In genomic region chr2:154677651-154678139, GRCm38 (mm10) we compare ENCODE assay signal across 8 mouse cellular contexts. TPM values are rescaled to one million over a fixed set of nuclear protein-coding genes. Genes with fewer than 3 reads are reported as not detected.
A peak's percentile ranks its signal among the peaks of the same experiment; 100 is the strongest.
DNase-seq lines count a peak whose midpoint lies in the region; ATAC-seq and TF ChIP-seq lines count a peak whose summit lies in the region.

No protein-coding gene starts in this region.

- TF ChIP-seq POLR2A in spleen, adult 2 months (IDR thresholded peaks at IDR 0.05; ENCODE audit: low read depth, low read length) = no peak

- no peaks in the 10 kb centered on the region for H3K27me3 ChIP-seq in spleen, adult 2 months (ENCODE audit: control insufficient read depth, insufficient read depth, low read length)
- H3K27me3 ChIP-seq in forebrain, embryonic 10.5 days (ENCODE audit: poor library complexity, severe bottlenecking) = no peaks in the 10 kb centered on the region
- H3K27me3 ChIP-seq in lung, embryonic 16.5 days (ENCODE audit: control insufficient read depth, insufficient read depth, low read depth, low read length) = no peaks in the 10 kb centered on the region

- no peak for TF ChIP-seq CTCF in spleen, adult 2 months (IDR thresholded peaks at IDR 0.05; ENCODE audit: extremely low read depth, insufficient read depth, insufficient read length, insufficient replicate concordance)

- intact Hi-C loops in heart, postnatal 10 days (cut with DNase I) = no loop called here

- 86% methylated on average over 10 of the region's 10 CpGs for WGBS in spleen, adult 2 months
- WGBS in forebrain, embryonic 10.5 days = 25% methylated on average over 10 of the region's 10 CpGs
- WGBS in lung, embryonic 16.5 days = 6% methylated on average over 10 of the region's 10 CpGs

- DNase-seq in spleen, adult 2 months (ENCODE audit: low read depth in 1 of 2, low spot score in 2 of 2) = no peak
- DNase-seq in spleen, postnatal 10 days (ENCODE audit: low spot score in 2 of 2) = no peak
- peak; percentile 79 for DNase-seq in forebrain, embryonic 10.5 days (ENCODE audit: extremely low spot score, low spot score)
- DNase-seq in heart, postnatal 10 days = peak; percentile 77 to 80
- DNase-seq in layer of hippocampus, adult 8-10 months (ENCODE audit: low spot score in 2 of 2) = peak; percentile 69 to 74
- DNase-seq in retina, postnatal 1 day = peak; percentile 97
- DNase-seq in adipocyte (ENCODE audit: low spot score) = no peak

- ATAC-seq in lung, embryonic 16.5 days (ENCODE audit: low read depth) = peak; percentile 91

- no peak overlapping the region for H3K4me3 ChIP-seq in spleen, adult 2 months (ENCODE audit: extremely low read depth, insufficient read depth, insufficient read length)
- H3K4me3 ChIP-seq in forebrain, embryonic 10.5 days = peak overlapping the region; percentile 40
- H3K4me3 ChIP-seq in lung, embryonic 16.5 days (ENCODE audit: low read length) = peak overlapping the region; percentile 23

- H3K9ac ChIP-seq in lung, embryonic 16.5 days (ENCODE audit: low read length) = peak overlapping the region; percentile 56

- peak overlapping the region; percentile 50 for H3K4me2 ChIP-seq in lung, embryonic 16.5 days (ENCODE audit: low read depth, low read length)

- peaks cover 2% of the 10 kb centered on the region; the same call in 1 of the 2 replicates for H3K4me1 ChIP-seq in spleen, adult 2 months (ENCODE audit: control insufficient read depth, insufficient read depth, insufficient read length)
- H3K4me1 ChIP-seq in forebrain, embryonic 10.5 days = peaks cover 52% of the 10 kb centered on the region
- peaks cover 27% of the 10 kb centered on the region for H3K4me1 ChIP-seq in lung, embryonic 16.5 days (replicated peaks; ENCODE audit: control insufficient read depth, insufficient read depth, low read length)

- peaks cover 4% of the 10 kb centered on the region; the same call in 1 of the 2 replicates for H3K36me3 ChIP-seq in spleen, adult 2 months (ENCODE audit: control insufficient read depth, insufficient read depth, low read length)
- peaks cover 24% of the 10 kb centered on the region for H3K36me3 ChIP-seq in forebrain, embryonic 10.5 days (replicated peaks)
- H3K36me3 ChIP-seq in lung, embryonic 16.5 days (ENCODE audit: control insufficient read depth, insufficient read depth, low read length) = no peaks in the 10 kb centered on the region; the same call in 1 of the 2 replicates

- H3K9me3 ChIP-seq in forebrain, embryonic 10.5 days = no peaks in the 10 kb centered on the region
- H3K9me3 ChIP-seq in lung, embryonic 16.5 days (ENCODE audit: control insufficient read depth, low read length) = no peaks in the 10 kb centered on the region

- H3K27ac ChIP-seq in spleen, adult 2 months (ENCODE audit: insufficient read depth, low read length) = peak overlapping the region; percentile 62
- peak overlapping the region; percentile 88 for H3K27ac ChIP-seq in forebrain, embryonic 10.5 days
- H3K27ac ChIP-seq in lung, embryonic 16.5 days (ENCODE audit: low read length) = peak overlapping the region; percentile 92

RNA-seq across cellular contexts. Expression of gene Chmp4b, which starts 26.2 kb away (rescaled TPM):
- polyA plus RNA-seq in spleen, adult 2 months (2012; rRNA removed) = 52.8 and 63.3 TPM in 2 replicates
- polyA plus RNA-seq in forebrain, embryonic 10.5 days (2016; fragmentation: Nextera tagmentation; extraction: Ambion mirVana) = 12.9 and 13.4 TPM in 2 replicates
- total RNA-seq in heart, postnatal 10 days (2021) = 100 to 1,000 TPM; 125 to 126 TPM
- total RNA-seq in layer of hippocampus, adult 8-10 months (2022) = 100 to 1,000 TPM; 206 to 234 (median 209) TPM
- 19.3 and 22.6 TPM in 2 replicates for polyA plus RNA-seq in lung, embryonic 16.5 days (2015; fragmentation: Nextera tagmentation; extraction: Ambion mirVana)

Comparison
In these comparisons a context has a peak if more than half of its experiments do, and no peak if none do; other contexts are left out.
1. DNase-seq: peak in forebrain, embryonic 10.5 days (single experiment), heart, postnatal 10 days (2 of 2), layer of hippocampus, adult 8-10 months (2 of 2) and retina, postnatal 1 day (single experiment); none in spleen, adult 2 months (0 of 2), spleen, postnatal 10 days (0 of 2) and adipocyte (single experiment).
2. Peak in every context shown above with its lines, with median percentiles within 50 percentile points of each other: H3K27ac ChIP-seq.